Comparison of ENCODE assay signal across 13 mouse cellular contexts in genomic region chr6:92983421-92983820, GRCm38 (mm10). TPM values are rescaled to one million over a fixed set of nuclear protein-coding genes. Genes with fewer than 3 reads are reported as not detected.
A peak's percentile ranks its signal among the peaks of the same experiment; 100 is the strongest.
DNase-seq lines count a peak whose midpoint lies in the region; ATAC-seq and TF ChIP-seq lines count a peak whose summit lies in the region.
"Had no signal": no experiment of that assay in that cellular context is flagged by ENCODE, and none has a peak within 500 bp of the region (broad histone marks: within the 10 kb centered on the region; RNA-seq: fewer than 3 reads in every experiment).

No protein-coding gene starts in this region.

- no peak for TF ChIP-seq POLR2A in thymus, adult 2 months (IDR thresholded peaks at IDR 0.05; ENCODE audit: control insufficient read depth, extremely low read depth, insufficient read depth, low read length, poor library complexity)

- WGBS in liver, embryonic 12.5 days (ENCODE audit: insufficient replicate concordance), result 67% methylated on average over 7 of the region's 7 CpGs
- 91% methylated on average over 7 of the region's 7 CpGs for WGBS in thymus, adult 2 months

- TF ChIP-seq CTCF in thymus, adult 2 months (IDR thresholded peaks at IDR 0.05; ENCODE audit: borderline replicate concordance, control insufficient read depth, extremely low read depth, insufficient read depth, low read length, poor library complexity), result no peak

- no peaks in the 10 kb centered on the region for H3K36me3 ChIP-seq in liver, embryonic 12.5 days
- H3K36me3 ChIP-seq in thymus, adult 2 months (ENCODE audit: control insufficient read depth, insufficient read depth, low read length), result no peaks in the 10 kb centered on the region
- H3K36me3 ChIP-seq: embryonic facial prominence, embryonic 10.5 days; limb, embryonic 15.5 days; midbrain, embryonic 10.5 days had no signal

- no peaks in the 10 kb centered on the region for H3K27me3 ChIP-seq in liver, embryonic 12.5 days (replicated peaks)
- H3K27me3 ChIP-seq in thymus, adult 2 months (ENCODE audit: control insufficient read depth, insufficient read depth, low read length), result no peaks in the 10 kb centered on the region
- H3K27me3 ChIP-seq: limb, embryonic 15.5 days had no signal

- ATAC-seq in liver, embryonic 12.5 days, result no peak
- ATAC-seq: forebrain, postnatal 0 days had no signal

- intact Hi-C loops in heart, postnatal 14 days (cut with DNase I), result no loop called here

- no peak overlapping the region for H3K27ac ChIP-seq in liver, embryonic 12.5 days
- H3K27ac ChIP-seq in thymus, adult 2 months (ENCODE audit: control insufficient read depth, insufficient read depth, low read length), result no peak overlapping the region
- H3K27ac ChIP-seq: embryonic facial prominence, embryonic 10.5 days; limb, embryonic 15.5 days; midbrain, embryonic 10.5 days had no signal

- no peak overlapping the region for H3K4me3 ChIP-seq in liver, embryonic 12.5 days
- H3K4me3 ChIP-seq in thymus, adult 2 months (ENCODE audit: control insufficient read depth, insufficient read depth, low read length), result no peak overlapping the region
- H3K4me3 ChIP-seq: embryonic facial prominence, embryonic 10.5 days; limb, embryonic 15.5 days; midbrain, embryonic 10.5 days had no signal

- H3K9me3 ChIP-seq in liver, embryonic 12.5 days (replicated peaks), result no peaks in the 10 kb centered on the region
- H3K9me3 ChIP-seq: embryonic facial prominence, embryonic 10.5 days; limb, embryonic 15.5 days; midbrain, embryonic 10.5 days had no signal

- DNase-seq in cerebellum, postnatal 14 days, result peak; percentile 28 to 40
- DNase-seq in cerebellum, adult 9-11 months, result no peak
- DNase-seq in right cerebral cortex, postnatal 4 days, result peak; percentile 21
- no peak for DNase-seq in right cerebral cortex, postnatal 25 days
- DNase-seq in heart, postnatal 14 days, result peak; percentile 43 to 59
- DNase-seq in retina, postnatal 1 day, result no peak
- DNase-seq in thymus, adult 2 months, result no peak
- DNase-seq: forebrain, postnatal 0 days; layer of hippocampus, adult 9-11 months had no signal

- no peak overlapping the region for H3K9ac ChIP-seq in liver, embryonic 12.5 days
- H3K9ac ChIP-seq: forebrain, postnatal 0 days; limb, embryonic 15.5 days had no signal

- H3K4me1 ChIP-seq in liver, embryonic 12.5 days, result no peaks in the 10 kb centered on the region
- no peaks in the 10 kb centered on the region for H3K4me1 ChIP-seq in thymus, adult 2 months (replicated peaks; ENCODE audit: control insufficient read depth, insufficient read depth, low read length)
- H3K4me1 ChIP-seq: embryonic facial prominence, embryonic 10.5 days; midbrain, embryonic 10.5 days had no signal

- no peak overlapping the region for H3K4me2 ChIP-seq in liver, embryonic 12.5 days
- H3K4me2 ChIP-seq: limb, embryonic 15.5 days had no signal

RNA-seq across cellular contexts. Expression of gene Adamts9, which starts 40.1 kb away (rescaled TPM):
- 10 to 100 TPM; 37.9 to 39.7 TPM for total RNA-seq in heart, postnatal 14 days (2021)
- 2.0 and 2.3 TPM in 2 replicates for polyA plus RNA-seq in liver, embryonic 12.5 days (2016; fragmentation: Nextera tagmentation; extraction: Ambion mirVana)
- polyA plus RNA-seq in thymus, adult 2 months (2012; rRNA removed), result 4.5 and 4.7 TPM in 2 replicates

Comparison
In these comparisons a context has a peak if more than half of its experiments do, and no peak if none do; other contexts are left out.
1. DNase-seq: peak in cerebellum, postnatal 14 days (2 of 2), right cerebral cortex, postnatal 4 days (single experiment) and heart, postnatal 14 days (2 of 2); none in cerebellum, adult 9-11 months (single experiment), right cerebral cortex, postnatal 25 days (single experiment), retina, postnatal 1 day (single experiment) and thymus, adult 2 months (single experiment).